Mouse (Mus musculus) liver, embryonic 12.5 days (tissue): ENCODE results near the gene Papolb. TPM values are rescaled to one million over a fixed set of nuclear protein-coding genes. Genes with fewer than 3 reads are reported as not detected.
A peak's percentile ranks its signal among the peaks of the same experiment; 100 is the strongest.

Experiments used
- ATAC-seq: fragments of 200-750 bp; cut with Nextera tagmentation; 2 replicates; pipeline ENCODE4 v1.8.0; 2017; ENCODE audit warnings: moderate number of reproducible peaks, mild to moderate bottlenecking, moderate library complexity
- H3K27ac ChIP-seq: fragments of 300-500 bp; sonication (generic); 2 replicates; pipeline ENCODE4 v1.5.1; 2016; ENCODE audit warnings: mild to moderate bottlenecking
- H3K27me3 ChIP-seq: fragments of 300-500 bp; sonication (generic); replicated peaks from 2 replicates; pipeline ENCODE4 v1.6.1; 2016; ENCODE audit warnings: mild to moderate bottlenecking, moderate library complexity
- H3K36me3 ChIP-seq: fragments of 300-500 bp; sonication (generic); 2 replicates; pipeline ENCODE4 v1.6.1; 2016; ENCODE audit warnings: mild to moderate bottlenecking, moderate library complexity
- H3K4me1 ChIP-seq: fragments of 300-500 bp; sonication (generic); 2 replicates; pipeline ENCODE4 v1.6.1; 2016
- H3K4me2 ChIP-seq: fragments of 300-500 bp; sonication (generic); 2 replicates; pipeline ENCODE4 v1.6.1; 2016; ENCODE audit warnings: mild to moderate bottlenecking, moderate library complexity
- H3K4me3 ChIP-seq: fragments of 300-500 bp; sonication (generic); 2 replicates; pipeline ENCODE4 v1.5.1; 2016; ENCODE audit warnings: mild to moderate bottlenecking, moderate library complexity
- H3K9ac ChIP-seq: fragments of 300-500 bp; sonication (generic); 2 replicates; pipeline ENCODE4 v1.6.1; 2016; ENCODE audit warnings: mild to moderate bottlenecking, moderate library complexity
- H3K9me3 ChIP-seq: fragments of 300-500 bp; sonication (generic); replicated peaks from 2 replicates; pipeline ENCODE4 v1.6.1; 2016; ENCODE audit warnings: mild to moderate bottlenecking, moderate library complexity
- WGBS: fragments of 180-500 bp; shearing (Covaris S2); methylation state at CpG from one replicate; pipeline ENCODE4 v1.1.7; 2016; ENCODE audit not compliant: insufficient replicate concordance; 5-methylcytosine and 5-hydroxymethylcytosine counted together
- polyA plus RNA-seq: library from polyadenylated mRNA; unstranded; fragments of >200 nt; fragmentation: Nextera tagmentation; extraction: Ambion mirVana; gene quantifications from 2 replicates; pipeline ENCODE4 v1.2.1, GENCODE M21; 2016

Papolb gene
- polyA plus RNA-seq, result 0.05 TPM in 1 of 2 replicates, not detected in the other

DNA sequence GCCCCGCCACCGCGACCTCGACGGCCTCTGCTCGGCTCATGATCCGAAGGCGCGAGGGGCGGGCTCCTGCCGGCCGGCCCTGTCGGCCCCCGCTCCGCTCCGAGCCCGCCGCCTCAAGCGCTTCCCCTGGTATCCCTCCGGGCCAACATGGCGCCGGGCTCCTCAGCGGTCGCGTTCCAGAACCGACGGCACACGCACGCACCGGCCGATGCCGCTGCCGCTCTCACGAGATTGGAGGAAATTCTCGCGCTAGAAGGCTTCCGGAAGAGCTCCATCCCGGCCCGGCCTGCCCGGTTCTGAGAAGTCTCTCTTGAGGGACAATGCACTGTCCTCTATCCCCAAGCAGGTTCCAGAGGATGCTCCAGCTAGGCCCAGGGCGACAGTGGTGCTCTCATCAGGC, at the start of gene Papolb:
TSS of gene Papolb (minus strand) at position 162 of the 400 bp plus-strand sequence.
- no peak for ATAC-seq
- Histone ChIP-seq H3K4me1 (no peaks in the 10 kb centered on the region), H3K27me3 (peaks cover 53% of the 10 kb centered on the region), H3K4me3 (no peak within 1 kb of the TSS), H3K36me3 (no peaks in the 10 kb centered on the region), H3K9ac (no peak within 1 kb of the TSS), H3K9me3 (no peaks in the 10 kb centered on the region), H3K4me2 (peak within 1 kb of the TSS; percentile 36; the same call in 1 of the 2 replicates), H3K27ac (no peak within 1 kb of the TSS)
- WGBS, result 33% methylated on average over 41 of the region's 41 CpGs

DNA sequence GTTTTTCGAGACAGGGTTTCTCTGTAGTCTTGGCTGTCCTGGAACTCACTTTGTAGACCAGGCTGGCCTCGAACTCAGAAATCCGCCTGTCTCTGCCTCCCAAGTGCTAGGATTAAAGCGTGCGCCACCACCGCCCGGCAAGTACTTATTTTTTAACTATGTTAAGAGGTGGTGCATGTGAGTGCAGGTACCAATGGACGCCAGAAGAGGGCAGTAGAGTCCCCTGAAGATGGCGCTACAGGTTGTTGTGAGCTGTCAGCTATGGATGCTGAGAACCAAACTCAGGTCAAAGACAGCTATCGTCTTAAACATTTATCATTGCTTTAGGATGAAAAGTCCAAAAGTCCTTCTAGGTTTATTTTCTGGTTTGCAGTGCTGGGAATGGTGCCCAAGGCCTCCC, 48.3 kb upstream of the Papolb start:
- H3K9ac ChIP-seq, result no peak overlapping the region
- H3K4me1 ChIP-seq, result no peaks in the 10 kb centered on the region
- no peaks in the 10 kb centered on the region; the same call in 1 of the 2 replicates for H3K27me3 ChIP-seq
- H3K27ac ChIP-seq, result no peak overlapping the region
- no peak for ATAC-seq
- H3K4me3 ChIP-seq, result no peak overlapping the region
- H3K4me2 ChIP-seq, result no peak overlapping the region
- peaks cover 14% of the 10 kb centered on the region for H3K36me3 ChIP-seq
- peaks cover 3% of the 10 kb centered on the region; the same call in 1 of the 2 replicates for H3K9me3 ChIP-seq
- 78% methylated on average over 10 of the region's 10 CpGs for WGBS

DNA sequence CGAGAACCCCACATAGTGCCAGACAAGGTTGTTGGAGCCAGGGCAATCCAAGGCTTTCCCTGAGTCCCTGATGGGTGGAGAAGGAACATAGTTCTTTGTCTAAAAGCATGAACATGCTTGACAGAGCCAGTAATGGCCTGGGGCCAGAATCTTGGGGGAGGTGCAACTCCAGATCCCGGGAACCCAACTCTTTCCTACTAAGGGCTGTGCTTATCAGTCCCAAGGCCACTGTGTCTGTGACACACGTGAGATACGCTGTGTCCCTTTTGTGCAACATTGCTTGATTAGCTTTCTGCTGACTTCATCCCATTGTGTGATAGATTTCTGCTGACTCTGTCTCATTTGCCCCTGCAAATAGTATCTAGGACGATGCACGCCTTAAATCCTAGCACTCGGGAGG, 47.0 kb upstream of the Papolb start:
- H3K4me1 ChIP-seq, result no peaks in the 10 kb centered on the region
- ATAC-seq, result no peak
- H3K9ac ChIP-seq, result no peak overlapping the region
- H3K27me3 ChIP-seq, result no peaks in the 10 kb centered on the region
- H3K4me3 ChIP-seq, result no peak overlapping the region
- no peak overlapping the region for H3K27ac ChIP-seq
- 65% methylated on average over 7 of the region's 7 CpGs for WGBS
- no peak overlapping the region for H3K4me2 ChIP-seq
- peaks cover 21% of the 10 kb centered on the region for H3K36me3 ChIP-seq
- peaks cover 3% of the 10 kb centered on the region; the same call in 1 of the 2 replicates for H3K9me3 ChIP-seq

DNA sequence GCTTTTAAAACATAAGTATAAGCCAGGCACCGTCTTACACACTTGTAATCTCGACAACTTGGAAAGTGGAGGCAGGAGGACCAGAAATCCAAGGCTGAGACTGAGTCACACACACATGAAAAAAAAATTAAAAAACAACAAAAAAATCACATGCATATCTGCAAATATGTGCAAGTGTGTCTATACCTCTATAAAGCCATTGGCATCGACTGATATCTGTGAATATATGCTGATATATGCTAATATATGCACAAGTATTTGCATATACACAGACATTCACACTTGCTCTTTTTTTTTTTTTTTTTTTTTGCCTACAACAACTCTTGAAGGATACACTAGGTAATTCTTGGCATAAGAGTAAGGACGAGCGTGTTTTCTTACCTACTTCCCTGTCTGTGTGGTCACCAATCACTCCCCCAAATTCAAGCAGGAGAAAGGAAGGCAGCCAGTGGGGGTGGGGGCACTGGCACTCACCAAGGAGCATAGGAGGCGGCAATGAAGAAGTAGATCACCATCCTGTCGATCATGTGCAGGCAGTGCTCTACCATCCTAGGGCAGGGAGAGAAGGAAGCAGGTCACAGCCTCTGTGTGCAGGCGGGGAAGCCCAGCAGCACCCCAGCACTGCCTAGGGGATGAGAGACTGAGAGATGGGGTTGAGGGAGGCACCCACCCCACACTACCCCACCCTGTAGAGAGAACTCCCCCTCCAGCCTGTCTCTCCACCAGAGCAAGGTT, 44.6 kb upstream of the Papolb start:
- H3K27ac ChIP-seq, result no peak overlapping the region
- 61% methylated on average over 8 of the region's 8 CpGs for WGBS
- no peak for ATAC-seq
- no peak overlapping the region for H3K9ac ChIP-seq
- no peak overlapping the region for H3K4me3 ChIP-seq
- H3K36me3 ChIP-seq, result peaks cover 26% of the 10 kb centered on the region
- peaks cover 3% of the 10 kb centered on the region; the same call in 1 of the 2 replicates for H3K9me3 ChIP-seq
- no peak overlapping the region for H3K4me2 ChIP-seq
- H3K27me3 ChIP-seq, result no peaks in the 10 kb centered on the region
- no peaks in the 10 kb centered on the region for H3K4me1 ChIP-seq

DNA sequence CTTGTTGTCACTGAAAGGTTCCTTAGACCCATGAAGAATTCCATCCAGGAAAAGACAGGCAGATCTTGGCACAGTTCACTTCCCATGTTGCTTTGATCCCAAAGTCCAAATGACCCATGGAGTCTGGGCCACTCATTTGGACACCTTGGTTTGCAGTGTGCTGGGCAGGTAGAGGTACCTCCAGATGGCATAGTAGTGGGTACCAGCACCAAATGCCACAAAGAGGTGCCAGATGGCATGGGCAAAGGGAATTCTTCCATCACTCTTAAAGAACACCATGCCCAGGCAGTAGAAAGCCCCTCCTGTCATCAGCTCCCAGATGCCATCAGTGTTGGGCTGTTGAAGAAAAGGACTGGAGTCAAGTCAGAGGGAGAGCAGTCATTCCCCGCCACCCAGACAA, 34.7 kb upstream of the Papolb start:
- ATAC-seq, result no peak
- Histone ChIP-seq H3K4me3 (no peak overlapping the region), H3K4me1 (no peaks in the 10 kb centered on the region), H3K4me2 (no peak overlapping the region), H3K36me3 (peaks cover 32% of the 10 kb centered on the region), H3K27me3 (no peaks in the 10 kb centered on the region), H3K27ac (no peak overlapping the region), H3K9ac (no peak overlapping the region), H3K9me3 (0 out of 2 replicates have a peak, but pooled peaks cover 9% of the 10 kb centered on the region)
- WGBS, result 61% methylated on average over 1 of the region's 1 CpGs

DNA sequence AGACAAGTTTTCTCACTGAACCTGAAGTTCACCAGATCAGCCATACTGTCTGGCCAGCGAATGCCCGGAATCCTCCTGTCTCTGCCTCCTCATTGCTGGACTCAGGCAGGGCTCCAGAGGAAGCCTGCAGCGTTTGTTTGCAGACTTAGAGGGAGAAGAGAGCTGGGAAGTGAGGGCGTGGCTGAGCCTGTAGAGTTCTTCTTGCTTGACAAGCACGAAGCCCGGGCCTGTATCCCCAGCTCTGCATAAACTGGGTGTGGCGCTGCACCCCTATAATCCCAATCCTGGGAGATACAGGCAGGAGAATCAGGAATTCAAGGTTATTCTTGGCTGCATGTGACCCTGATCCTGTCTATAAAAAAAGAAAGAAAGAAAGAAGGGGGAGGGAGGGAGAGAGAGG, 30.4 kb upstream of the Papolb start:
- Histone ChIP-seq H3K9me3 (no peaks in the 10 kb centered on the region), H3K9ac (no peak overlapping the region), H3K27ac (no peak overlapping the region), H3K4me3 (no peak overlapping the region), H3K36me3 (no peaks in the 10 kb centered on the region), H3K4me2 (no peak overlapping the region), H3K4me1 (no peaks in the 10 kb centered on the region), H3K27me3 (no peaks in the 10 kb centered on the region)
- WGBS, result 39% methylated on average over 7 of the region's 7 CpGs
- no peak for ATAC-seq

DNA sequence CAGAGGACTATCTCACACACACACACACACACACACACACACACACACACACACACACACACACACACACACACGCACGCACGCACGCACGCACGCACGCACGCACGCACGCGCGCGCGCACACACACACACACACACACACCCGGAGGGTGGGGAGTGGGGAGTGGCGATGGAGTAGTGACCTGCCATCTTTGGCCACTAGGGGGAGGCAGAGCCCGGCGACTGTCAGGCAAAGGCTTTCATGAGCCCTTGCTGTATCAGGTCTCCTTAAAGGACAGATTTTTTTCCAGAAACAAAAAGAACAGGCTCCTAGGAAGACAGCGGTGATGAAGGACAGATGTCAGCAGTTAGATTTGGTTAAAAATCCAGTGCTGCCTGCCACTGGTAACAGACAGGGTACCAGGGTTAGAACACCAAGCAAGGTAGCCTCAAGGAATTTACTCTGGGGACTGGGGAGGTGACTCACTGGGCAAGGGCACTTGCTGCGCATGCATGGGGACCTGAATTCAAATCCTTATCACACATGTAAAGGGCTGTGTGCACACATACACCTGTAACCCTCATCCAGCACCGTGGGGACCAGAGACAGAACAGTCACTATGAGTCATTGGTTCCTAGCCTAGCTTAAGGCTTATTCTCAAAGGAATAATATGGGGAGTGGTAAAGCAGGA, 27.7 kb upstream of the Papolb start:
- H3K4me2 ChIP-seq, result peak overlapping the region; percentile 33

DNA sequence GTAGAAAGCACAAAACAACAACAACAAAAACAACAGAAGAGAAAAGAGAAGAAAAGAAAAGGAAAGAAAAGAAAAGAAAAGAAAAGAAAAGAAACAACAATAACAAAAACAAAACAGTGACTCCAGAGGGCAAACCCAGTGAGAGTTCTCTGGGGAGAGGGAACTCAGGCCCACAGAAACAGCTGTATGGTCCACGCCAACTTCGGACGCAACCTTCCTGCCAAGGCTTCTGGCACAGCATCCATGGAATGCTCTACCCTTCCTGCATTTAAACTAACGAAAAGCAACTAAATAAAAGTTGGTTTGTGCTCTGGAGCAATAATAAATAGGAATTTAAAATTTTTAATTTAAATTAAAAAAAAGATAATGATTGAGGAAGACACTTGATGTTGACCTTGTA, 26.8 kb upstream of the Papolb start:
- Histone ChIP-seq H3K27me3 (no peaks in the 10 kb centered on the region), H3K9me3 (no peaks in the 10 kb centered on the region), H3K36me3 (no peaks in the 10 kb centered on the region), H3K4me3 (no peak overlapping the region), H3K4me1 (no peaks in the 10 kb centered on the region), H3K27ac (no peak overlapping the region), H3K4me2 (no peak overlapping the region), H3K9ac (no peak overlapping the region)
- WGBS, result 78% methylated on average over 4 of the region's 4 CpGs
- ATAC-seq, result no peak

More for the DNA sequence above, 27.7 kb upstream of the Papolb start:
- Histone ChIP-seq H3K36me3 (no peaks in the 10 kb centered on the region), H3K4me1 (no peaks in the 10 kb centered on the region), H3K9me3 (no peaks in the 10 kb centered on the region), H3K4me3 (no peak overlapping the region), H3K27ac (no peak overlapping the region), H3K9ac (no peak overlapping the region), H3K27me3 (no peaks in the 10 kb centered on the region)
- peak; percentile 68 for ATAC-seq
- WGBS, result 23% methylated on average over 19 of the region's 21 CpGs

DNA sequence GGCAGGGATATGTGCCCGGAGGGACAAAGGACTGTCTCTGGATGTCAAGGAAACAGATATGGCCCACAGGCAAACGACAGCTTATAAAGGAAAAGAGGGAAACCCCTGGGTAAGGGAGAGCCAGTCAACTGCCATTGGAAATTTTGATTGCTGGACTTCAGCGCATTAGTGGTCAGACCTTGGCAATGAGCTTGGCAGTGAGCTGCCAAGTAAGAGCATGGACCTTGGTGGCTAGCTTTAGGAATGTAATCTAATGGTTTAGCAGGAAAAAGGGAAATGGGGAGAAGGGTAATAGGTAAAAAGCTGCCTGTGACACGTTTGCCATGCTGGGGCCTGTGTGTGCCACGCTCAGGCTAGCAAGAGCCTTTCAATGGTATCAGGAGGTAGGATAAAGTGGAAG, 26.0 kb upstream of the Papolb start:
- Histone ChIP-seq H3K27ac (no peak overlapping the region), H3K4me1 (peaks cover 5% of the 10 kb centered on the region), H3K27me3 (peaks cover 4% of the 10 kb centered on the region), H3K9me3 (0 out of 2 replicates have a peak, but pooled peaks cover 3% of the 10 kb centered on the region), H3K9ac (no peak overlapping the region), H3K4me2 (no peak overlapping the region), H3K36me3 (no peaks in the 10 kb centered on the region), H3K4me3 (no peak overlapping the region)
- no peak for ATAC-seq
- 62% methylated on average over 5 of the region's 5 CpGs for WGBS

DNA sequence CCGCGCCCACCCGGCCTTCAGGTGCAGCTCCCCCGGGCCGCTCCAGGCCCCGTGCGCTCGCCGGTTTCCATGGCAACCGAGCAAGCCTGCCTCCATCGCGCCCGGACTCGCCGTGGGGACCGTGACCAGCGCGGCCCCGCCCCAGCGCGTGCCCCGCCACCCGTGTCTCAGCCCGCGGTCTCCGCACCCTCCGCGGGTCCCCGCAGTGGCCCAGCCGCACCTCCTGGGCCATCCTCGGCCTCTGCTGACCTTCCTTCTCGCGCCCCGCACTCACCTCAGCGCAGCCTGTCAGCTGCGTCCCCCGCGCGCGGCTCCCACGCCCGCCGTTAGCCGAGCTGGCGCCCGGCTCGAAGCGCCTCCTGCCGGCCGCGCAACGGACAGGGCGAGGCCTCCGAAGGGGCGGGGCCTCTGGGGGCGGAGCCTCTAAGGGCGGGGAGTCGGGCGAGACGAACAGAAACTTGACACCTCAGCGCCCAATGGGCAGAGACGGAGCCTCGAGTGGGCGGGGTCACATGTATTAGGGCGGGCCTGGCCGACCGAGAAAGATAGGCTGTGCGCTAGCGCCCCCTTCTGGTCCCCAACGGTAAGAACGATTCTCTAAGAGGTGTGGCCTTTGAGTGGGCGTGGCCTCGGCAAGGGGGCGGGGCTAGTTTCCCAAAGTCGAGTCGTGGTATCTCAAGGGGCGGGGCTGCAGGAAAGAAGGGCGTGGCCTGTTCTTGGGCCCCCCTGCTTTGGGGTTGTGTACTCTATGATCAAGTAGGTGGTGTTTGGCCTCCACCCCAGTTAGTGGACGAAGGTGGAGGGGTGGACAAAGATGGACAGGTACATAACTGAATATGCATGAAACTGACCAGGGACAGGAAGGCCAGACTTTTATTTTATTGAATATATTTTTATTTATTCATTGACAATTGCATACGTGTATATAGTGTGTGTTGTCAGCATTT, 21.1 kb upstream of the Papolb start, which contains the start of gene Radil:
TSS of gene Radil (minus strand) at position 393 of the 947 bp plus-strand sequence.
- Histone ChIP-seq H3K4me3 (peak within 1 kb of the TSS; percentile 53), H3K4me2 (peak within 1 kb of the TSS; percentile 85), H3K36me3 (no peaks in the 10 kb centered on the region), H3K27me3 (peaks cover 42% of the 10 kb centered on the region), H3K4me1 (peaks cover 10% of the 10 kb centered on the region), H3K9ac (peak within 1 kb of the TSS; percentile 55; the same call in 1 of the 2 replicates), H3K9me3 (0 out of 2 replicates have a peak, but pooled peaks cover 3% of the 10 kb centered on the region), H3K27ac (no peak within 1 kb of the TSS)
- WGBS, result 4% methylated on average over 67 of the region's 80 CpGs
- ATAC-seq, result peak; percentile 85

DNA sequence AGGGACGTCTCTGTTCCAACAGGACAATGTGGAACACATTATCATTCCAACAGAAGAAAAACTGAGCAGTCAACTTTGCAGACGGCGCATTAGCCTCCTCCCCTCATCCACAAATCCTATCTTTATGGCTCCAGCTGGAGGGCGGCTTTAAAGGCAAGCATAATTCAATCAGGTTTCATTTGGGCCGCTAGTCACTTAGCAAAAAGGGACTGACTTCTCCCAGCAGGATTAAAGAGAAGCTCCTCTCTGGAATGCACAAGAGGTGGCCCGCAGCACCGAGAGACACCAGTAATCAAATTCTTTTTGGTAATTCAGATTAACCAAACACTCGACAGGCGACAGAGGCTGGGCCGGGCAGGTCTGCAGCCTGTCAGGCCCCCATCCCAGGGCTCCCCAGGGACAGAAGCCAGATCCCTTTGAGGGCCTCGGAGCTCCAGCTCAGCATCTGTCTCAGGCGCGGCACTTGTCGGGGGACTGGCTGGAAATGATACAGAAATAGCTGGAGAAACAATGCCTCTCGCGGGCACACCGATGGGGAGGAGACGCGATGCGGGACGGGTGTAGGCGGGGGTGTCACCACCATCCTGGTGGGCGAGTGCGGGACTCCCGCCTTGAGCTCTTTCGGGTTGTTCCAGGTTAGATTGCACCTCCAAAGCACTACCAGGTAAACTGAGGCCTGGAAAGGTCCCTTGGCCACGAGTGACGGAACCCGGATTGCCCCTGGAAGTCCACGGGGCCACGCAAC, 20.3 kb upstream of the Papolb start:
- H3K4me1 ChIP-seq, result peaks cover 10% of the 10 kb centered on the region
- peaks cover 42% of the 10 kb centered on the region for H3K27me3 ChIP-seq
- H3K9me3 ChIP-seq, result 0 out of 2 replicates have a peak, but pooled peaks cover 3% of the 10 kb centered on the region
- peak; percentile 4; the same call in 1 of the 2 replicates for ATAC-seq
- no peak overlapping the region for H3K27ac ChIP-seq
- peak overlapping the region; percentile 53 for H3K4me3 ChIP-seq
- no peak overlapping the region for H3K9ac ChIP-seq
- H3K4me2 ChIP-seq, result peak overlapping the region; percentile 85
- no peaks in the 10 kb centered on the region for H3K36me3 ChIP-seq
- WGBS, result 11% methylated on average over 31 of the region's 31 CpGs
